Comparison of ENCODE assay signal across 18 mouse cellular contexts in the genomic region with DNA sequence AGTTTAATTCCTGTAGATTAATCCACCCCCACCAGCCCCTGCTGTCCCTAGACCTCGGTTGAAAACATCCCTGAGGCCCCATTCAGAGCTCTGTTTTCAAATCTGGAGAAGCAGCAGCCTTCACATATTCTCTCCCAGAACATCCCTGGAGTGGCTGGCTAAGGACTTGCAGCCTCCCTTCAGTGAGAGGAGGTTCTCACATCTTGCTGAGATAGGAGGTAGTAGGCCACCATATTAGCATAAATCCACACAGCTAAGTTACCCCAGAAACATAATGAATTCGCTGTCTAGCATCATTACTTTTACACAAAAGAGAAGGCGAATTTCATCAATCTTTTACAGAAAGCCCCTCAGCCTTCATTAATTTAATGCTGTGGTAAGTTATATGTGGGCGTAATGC. TPM values are rescaled to one million over a fixed set of nuclear protein-coding genes. Genes with fewer than 3 reads are reported as not detected.
"Had no signal": no experiment of that assay in that cellular context is flagged by ENCODE, and none has a peak within 500 bp of the region (broad histone marks: within the 10 kb centered on the region; RNA-seq: fewer than 3 reads in every experiment).

No protein-coding gene starts in this region.

- H3K27ac ChIP-seq: liver, embryonic 14.5 days had no signal

- H3K4me3 ChIP-seq: midbrain, embryonic 12.5 days; myocyte had no signal

- H3K36me3 ChIP-seq: midbrain, embryonic 10.5 days; midbrain, embryonic 12.5 days had no signal

- H3K27me3 ChIP-seq: midbrain, embryonic 12.5 days had no signal

- H3K9ac ChIP-seq: liver, embryonic 14.5 days; lung, embryonic 14.5 days had no signal

- H3K9me3 ChIP-seq: midbrain, embryonic 10.5 days; midbrain, embryonic 12.5 days had no signal

- DNase-seq: lung, adult 18-20 months; lung, embryonic 14.5 days; lung, postnatal 10 days; lung, postnatal 4 days; retina, postnatal 1 day; right cerebral cortex, postnatal 25 days; spleen, adult 18-20 months; thymus, adult 18-20 months; thymus, postnatal 14 days; thymus, postnatal 36 days had no signal

RNA-seq across cellular contexts. Expression of a gene that starts 47.2 kb away (rescaled TPM):
- polyA plus RNA-seq: lung, embryonic 14.5 days; midbrain, embryonic 12.5 days; midbrain, embryonic 14.5 days; midbrain, embryonic 16.5 days; myocyte; neural tube, embryonic 14.5 days; stomach, embryonic 14.5 days had no signal
